Mouse (Mus musculus) layer of hippocampus, adult 8-10 months (tissue): ENCODE data around the gene Chrm4. TPM values are rescaled to one million over a fixed set of nuclear protein-coding genes. Genes with fewer than 3 reads are reported as not detected.

ENCODE experiments used
- DNase-seq, 2 experiments: peaks; one replicate each; pipeline ENCODE4 v3.0.0; 2022; ENCODE audit warnings: low spot score in 2 of 2
- total RNA-seq, 4 experiments: library from RNA; stranded (reverse); gene quantifications; 2 replicates each; pipeline ENCODE4 v1.2.4; 2022

The Chrm4 gene
- 10 to 100 TPM; 27.0 to 29.9 (median 29.1) TPM for total RNA-seq

GRCm38 (mm10) chr2:91926949-91927348 is at the start of gene Chrm4:
TSS of gene Chrm4 (plus strand) at chr2:91927249.
- no peak for DNase-seq

- DNase-seq: no peak
Observed at GRCm38 (mm10) chr2:91878387-91879180, 48.5 kb upstream of the Chrm4 start.

- peak in 1 of 2 experiments; percentile 34 for DNase-seq
Observed at GRCm38 (mm10) chr2:91883961-91884360, 43.1 kb upstream of the Chrm4 start.

- no peak for DNase-seq
Observed at GRCm38 (mm10) chr2:91884616-91885015, 42.4 kb upstream of the Chrm4 start.

GRCm38 (mm10) chr2:91894716-91895115 is 32.3 kb upstream of the Chrm4 start:
- DNase-seq: no peak

- no peak for DNase-seq
Observed at GRCm38 (mm10) chr2:91895401-91895800, 31.6 kb upstream of the Chrm4 start.

GRCm38 (mm10) chr2:91897968-91898367 is 29.1 kb upstream of the Chrm4 start:
- no peak for DNase-seq

GRCm38 (mm10) chr2:91899141-91899540 is 27.9 kb upstream of the Chrm4 start:
- no peak for DNase-seq

GRCm38 (mm10) chr2:91900431-91900830 is 26.6 kb upstream of the Chrm4 start:
- DNase-seq: no peak

GRCm38 (mm10) chr2:91902336-91902735 is 24.7 kb upstream of the Chrm4 start:
- DNase-seq: no peak

- no peak for DNase-seq
Observed at GRCm38 (mm10) chr2:91903171-91903925, 23.7 kb upstream of the Chrm4 start.

GRCm38 (mm10) chr2:91904618-91905307 is 22.3 kb upstream of the Chrm4 start:
- peak in 1 of 2 experiments; percentile 32 for DNase-seq

GRCm38 (mm10) chr2:91906141-91906540 is 20.9 kb upstream of the Chrm4 start:
- DNase-seq: peak; percentile 35 to 44

GRCm38 (mm10) chr2:91912616-91913015 is 14.4 kb upstream of the Chrm4 start:
- no peak for DNase-seq

- no peak for DNase-seq
Observed at GRCm38 (mm10) chr2:91913328-91914110, 13.5 kb upstream of the Chrm4 start.

GRCm38 (mm10) chr2:91916346-91916977 is 10.6 kb upstream of the Chrm4 start:
- no peak for DNase-seq

- DNase-seq: no peak
Observed at GRCm38 (mm10) chr2:91917096-91917495, 10.0 kb upstream of the Chrm4 start.

- DNase-seq: no peak
Observed at GRCm38 (mm10) chr2:91920130-91920529, 6.9 kb upstream of the Chrm4 start.

GRCm38 (mm10) chr2:91921181-91921789 is 5.8 kb upstream of the Chrm4 start:
- no peak for DNase-seq
